Mouse (Mus musculus) CH12.LX (cell line): ENCODE measurements around the gene Poglut1. TPM values are rescaled to one million over a fixed set of nuclear protein-coding genes. Genes with fewer than 3 reads are reported as not detected.

Experiments used
- DNase-seq: peaks from one replicate; pipeline ENCODE4 v3.0.0-alpha.2; 2013; ENCODE audit errors: extremely low read depth
- H3K27ac ChIP-seq: 2 replicates; pipeline ENCODE4 v1.5.1; 2012; ENCODE audit warnings: low read depth, mild to moderate bottlenecking, control low read depth, moderate library complexity; ENCODE audit not compliant: insufficient read depth
- H3K27me3 ChIP-seq: replicated peaks from 2 replicates; pipeline ENCODE3; 2012; ENCODE audit warnings: inconsistent platforms
- H3K36me3 ChIP-seq, 2 experiments: replicated peaks in 1 of 2; 2 replicates each; pipeline versions ENCODE3 to v1.6.1; 2012; ENCODE audit warnings: inconsistent platforms in 1 of 2, low read length in 1 of 2, mild to moderate bottlenecking in 1 of 2, mixed read lengths in 1 of 2, moderate library complexity in 1 of 2; ENCODE audit not compliant: control insufficient read depth in 1 of 2, insufficient read depth in 1 of 2
- H3K4me1 ChIP-seq, 2 experiments: 2 replicates each; pipeline ENCODE4 v1.6.1; 2012; ENCODE audit warnings: inconsistent platforms in 1 of 2, moderate library complexity in 1 of 2; ENCODE audit not compliant: insufficient read depth in 2 of 2, control insufficient read depth in 1 of 2
- H3K4me2 ChIP-seq: 2 replicates; pipeline ENCODE4 v1.6.1; 2012; ENCODE audit warnings: low read depth, mild to moderate bottlenecking, control low read depth; ENCODE audit not compliant: poor library complexity, insufficient read depth, severe bottlenecking
- H3K4me3 ChIP-seq, 3 experiments: fragments of 150-350 bp in 1 of 3; sonication (generic) in 1 of 3; replicated peaks in 1 of 3; 2 replicates each; pipeline versions ENCODE3 to v1.5.1; 2011 to 2012; ENCODE audit warnings: low read depth in 2 of 3, low read length in 2 of 3, mild to moderate bottlenecking in 2 of 3, moderate library complexity in 2 of 3, control low read depth in 1 of 3, improper control_type of control experiment in 1 of 3, inconsistent platforms in 1 of 3, mixed read lengths in 1 of 3; ENCODE audit not compliant: poor library complexity in 1 of 3
- H3K79me2 ChIP-seq: replicated peaks from 2 replicates; pipeline ENCODE4 v1.6.1; 2012; ENCODE audit warnings: mild to moderate bottlenecking, moderate library complexity; ENCODE audit not compliant: control insufficient read depth, poor library complexity, insufficient read depth, severe bottlenecking; ENCODE audit errors: extremely low read depth
- H3K9ac ChIP-seq: 2 replicates; pipeline ENCODE4 v1.6.1; 2012; ENCODE audit warnings: low read depth, mild to moderate bottlenecking, control low read depth, moderate library complexity; ENCODE audit not compliant: insufficient read depth
- H3K9me3 ChIP-seq: replicated peaks from 2 replicates; pipeline ENCODE3; 2012; ENCODE audit warnings: low read length, inconsistent platforms, mixed read lengths
- BHLHE40 ChIP-seq: IDR thresholded peaks from 2 replicates; pipeline ENCODE4 v1.6.1; 2011; ENCODE audit warnings: mild to moderate bottlenecking, low read depth, low read length, improper control_type of control experiment
- CHD1 ChIP-seq: IDR thresholded peaks from 2 replicates; pipeline ENCODE4 v1.6.1; 2012; ENCODE audit warnings: low read depth, low read length, improper control_type of control experiment, inconsistent platforms
- CHD2 ChIP-seq: IDR thresholded peaks from 2 replicates; pipeline ENCODE4 v1.6.1; 2011; ENCODE audit warnings: low read length, improper control_type of control experiment
- CTCF ChIP-seq, 2 experiments: IDR thresholded peaks in 1 of 2; conservative IDR thresholded peaks in 1 of 2; 2 replicates each; pipeline ENCODE4 v1.5.1; 2011 to 2012; ENCODE audit warnings: low read depth in 2 of 2, low read length in 2 of 2, improper control_type of control experiment in 1 of 2, inconsistent platforms in 1 of 2, mild to moderate bottlenecking in 1 of 2, moderate library complexity in 1 of 2
- ELF1 ChIP-seq: IDR thresholded peaks from 2 replicates; pipeline ENCODE4 v1.6.1; 2014; ENCODE audit warnings: low read depth, mild to moderate bottlenecking, inconsistent platforms, low read length, improper control_type of control experiment
- GABPA ChIP-seq: IDR thresholded peaks from 2 replicates; pipeline ENCODE4 v1.6.1; 2012; ENCODE audit warnings: low read depth, low read length, improper control_type of control experiment, inconsistent platforms; ENCODE audit not compliant: insufficient replicate concordance
- HCFC1 ChIP-seq: IDR thresholded peaks from 2 replicates; pipeline ENCODE4 v1.6.1; 2012; ENCODE audit warnings: low read depth, mild to moderate bottlenecking, inconsistent platforms, low read length, improper control_type of control experiment
- IRF4 ChIP-seq: IDR thresholded peaks from 2 replicates; pipeline ENCODE4 v1.6.1; 2014; ENCODE audit warnings: low read depth, mild to moderate bottlenecking, inconsistent platforms, low read length, improper control_type of control experiment
- JUND ChIP-seq: conservative IDR thresholded peaks from 2 replicates; pipeline ENCODE4 v1.6.1; 2011; ENCODE audit warnings: low read depth, low read length, improper control_type of control experiment
- MAFK ChIP-seq: IDR thresholded peaks from 2 replicates; pipeline ENCODE4 v1.6.1; 2011; ENCODE audit warnings: low read length, improper control_type of control experiment; ENCODE audit not compliant: insufficient replicate concordance
- MAX ChIP-seq: IDR thresholded peaks from 2 replicates; pipeline ENCODE4 v1.6.1; 2011; ENCODE audit warnings: low read length, improper control_type of control experiment
- MAZ ChIP-seq: IDR thresholded peaks from 2 replicates; pipeline ENCODE4 v1.6.1; 2012; ENCODE audit warnings: low read depth, mild to moderate bottlenecking, inconsistent platforms, low read length, improper control_type of control experiment, moderate library complexity
- MXI1 ChIP-seq: IDR thresholded peaks from 2 replicates; pipeline ENCODE4 v1.6.1; 2011; ENCODE audit warnings: mild to moderate bottlenecking, low read depth, low read length, improper control_type of control experiment
- MYC ChIP-seq: IDR thresholded peaks from 2 replicates; pipeline ENCODE4 v1.6.1; 2011; ENCODE audit warnings: low read depth, mild to moderate bottlenecking, improper control_type of control experiment, low read length
- NELFE ChIP-seq: IDR thresholded peaks from 2 replicates; pipeline ENCODE4 v1.6.1; 2011; ENCODE audit warnings: low read depth, low read length, improper control_type of control experiment
- NRF1 ChIP-seq: IDR thresholded peaks from 2 replicates; pipeline ENCODE4 v1.6.1; 2014; ENCODE audit warnings: low read depth, mild to moderate bottlenecking, inconsistent platforms, low read length, improper control_type of control experiment, moderate library complexity
- PAX5 ChIP-seq: IDR thresholded peaks from 2 replicates; pipeline ENCODE4 v1.6.1; 2012; ENCODE audit warnings: low read length, inconsistent platforms, mixed read lengths
- POLR2A ChIP-seq: IDR thresholded peaks from 2 replicates; pipeline ENCODE4 v1.6.1; 2011; ENCODE audit warnings: low read depth, mild to moderate bottlenecking, improper control_type of control experiment, low read length
- POLR2AphosphoS2 ChIP-seq: IDR thresholded peaks from 2 replicates; pipeline ENCODE4 v1.6.1; 2011; ENCODE audit warnings: low read depth, low read length, improper control_type of control experiment
- RAD21 ChIP-seq: IDR thresholded peaks from 2 replicates; pipeline ENCODE4 v1.6.1; 2011; ENCODE audit warnings: low read depth, mild to moderate bottlenecking, low read length, improper control_type of control experiment, moderate library complexity
- SIN3A ChIP-seq: IDR thresholded peaks from 2 replicates; pipeline ENCODE4 v1.6.1; 2012; ENCODE audit warnings: low read length, improper control_type of control experiment, inconsistent platforms
- SMC3 ChIP-seq: IDR thresholded peaks from 2 replicates; pipeline ENCODE4 v1.6.1; 2011; ENCODE audit warnings: low read depth, low read length, improper control_type of control experiment
- TCF12 ChIP-seq: IDR thresholded peaks from 2 replicates; pipeline ENCODE4 v1.6.1; 2014; ENCODE audit warnings: low read depth, mild to moderate bottlenecking, inconsistent platforms, low read length, improper control_type of control experiment
- UBTF ChIP-seq: IDR thresholded peaks from 2 replicates; pipeline ENCODE4 v1.6.1; 2012; ENCODE audit warnings: low read depth, mild to moderate bottlenecking, inconsistent platforms, low read length, improper control_type of control experiment, moderate library complexity
- USF2 ChIP-seq: conservative IDR thresholded peaks from 2 replicates; pipeline ENCODE4 v1.6.1; 2011; ENCODE audit warnings: low read depth, low read length, improper control_type of control experiment
- ZC3H11A ChIP-seq: IDR thresholded peaks from 2 replicates; pipeline ENCODE4 v1.6.1; 2012; ENCODE audit warnings: low read depth, mild to moderate bottlenecking, inconsistent platforms, low read length, improper control_type of control experiment
- ZKSCAN1 ChIP-seq: IDR thresholded peaks from 2 replicates; pipeline ENCODE4 v1.6.1; 2012; ENCODE audit warnings: low read depth, inconsistent platforms, low read length, improper control_type of control experiment, borderline replicate concordance
- ZNF384 ChIP-seq: IDR thresholded peaks from 2 replicates; pipeline ENCODE4 v1.6.1; 2012; ENCODE audit warnings: low read depth, low read length, improper control_type of control experiment, inconsistent platforms
- dilution Hi-C: fragments of 300-500 bp; cut with MboI; formaldehyde crosslinking; loops from 2 replicates; pipeline ENCODE4 v1.14.3; 2020; ENCODE audit warnings: low sequenced_read_pairs; ENCODE audit not compliant: extremely low pct_unique_long_range_greater_than_20kb, extremely low pct_ligation_motif_present
- in situ Hi-C: fragments of 300-500 bp; cut with MboI; formaldehyde crosslinking; loops from 3 replicates; pipeline ENCODE4 v1.14.3; 2019; ENCODE audit warnings: low sequenced_read_pairs, low pct_ligation_motif_present, low pct_unique_long_range_greater_than_20kb, mixed read lengths
- polyA plus RNA-seq: library from polyadenylated mRNA; unstranded; fragments of >175 nt; gene quantifications from 2 replicates; pipeline ENCODE4 v1.2.1, GENCODE M21; 2012; ENCODE audit warnings: low read depth; ENCODE audit not compliant: insufficient read length
- total RNA-seq, 2 experiments: library from RNA; depleted of rRNA; stranded (reverse); fragments of 300-350 nt in 1 of 2; fragments of >200 nt in 1 of 2; gene quantifications; 2 replicates each; pipeline ENCODE4 v1.2.3; 2012 to 2014

The Poglut1 gene
- total and polyA plus RNA-seq, 3 experiments, result 41.4 to 65.6 (median 54.7) TPM

DNA sequence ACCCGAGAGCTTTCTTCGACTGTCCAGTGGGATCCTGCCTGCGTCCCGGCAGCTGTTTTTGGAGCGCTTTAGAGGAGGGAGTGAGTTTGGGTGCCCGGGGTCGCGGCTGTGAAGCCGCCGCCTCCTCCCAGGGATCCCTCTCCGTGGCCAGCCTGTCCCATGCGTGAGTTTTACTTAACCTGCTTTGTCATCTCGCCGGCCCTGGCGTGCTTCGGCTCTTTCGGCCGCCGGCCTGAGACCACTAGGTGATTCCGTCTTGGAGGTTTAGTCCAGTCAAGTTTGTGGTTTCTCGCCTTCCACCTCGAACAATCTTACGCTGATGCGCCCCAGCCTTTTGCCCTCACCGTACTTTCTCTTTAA, 12.9 kb upstream of the Poglut1 start:
- H3K27me3 ChIP-seq, result peaks cover 2% of the 10 kb centered on the region
- peak overlapping the region; percentile 8 for H3K27ac ChIP-seq
- H3K9ac ChIP-seq, result peak overlapping the region; percentile 96
- peak overlapping the region; percentile 95 for H3K4me2 ChIP-seq
- in situ Hi-C loops, result no loop called here
- no peaks in the 10 kb centered on the region for H3K9me3 ChIP-seq
- H3K4me1 ChIP-seq, result peaks cover 7 to 35% of the 10 kb centered on the region in 2 experiments
- H3K79me2 ChIP-seq, result peaks cover 48% of the 10 kb centered on the region
- dilution Hi-C loops, result no loop called here
- H3K4me3 ChIP-seq, result peak overlapping the region; percentile 89 to 97 (median 90)
- no peak for DNase-seq
- no peak for TF ChIP-seq MYC
- TF ChIP-seq MAX, result 0 out of 2 replicates have a peak, but pooled peaks have one; percentile 6
- TF ChIP-seq CHD1, result no peak
- 0 out of 2 replicates have a peak, but pooled peaks have one; percentile 65 for TF ChIP-seq UBTF
- no peak for TF ChIP-seq SMC3
- TF ChIP-seq SIN3A, result peak; percentile 85
- TF ChIP-seq GABPA, result no peak
- TF ChIP-seq MXI1, result 0 out of 2 replicates have a peak, but pooled peaks have one; percentile 7
- no peak for TF ChIP-seq RAD21
- TF ChIP-seq CHD2, result no peak
- no peak; the same call in 1 of the 2 replicates for TF ChIP-seq JUND
- TF ChIP-seq PAX5, result no peak
- TF ChIP-seq, all 38 proteins: peak for 4
- H3K36me3 ChIP-seq, result peaks cover 20 to 35% of the 10 kb centered on the region in 2 experiments

DNA sequence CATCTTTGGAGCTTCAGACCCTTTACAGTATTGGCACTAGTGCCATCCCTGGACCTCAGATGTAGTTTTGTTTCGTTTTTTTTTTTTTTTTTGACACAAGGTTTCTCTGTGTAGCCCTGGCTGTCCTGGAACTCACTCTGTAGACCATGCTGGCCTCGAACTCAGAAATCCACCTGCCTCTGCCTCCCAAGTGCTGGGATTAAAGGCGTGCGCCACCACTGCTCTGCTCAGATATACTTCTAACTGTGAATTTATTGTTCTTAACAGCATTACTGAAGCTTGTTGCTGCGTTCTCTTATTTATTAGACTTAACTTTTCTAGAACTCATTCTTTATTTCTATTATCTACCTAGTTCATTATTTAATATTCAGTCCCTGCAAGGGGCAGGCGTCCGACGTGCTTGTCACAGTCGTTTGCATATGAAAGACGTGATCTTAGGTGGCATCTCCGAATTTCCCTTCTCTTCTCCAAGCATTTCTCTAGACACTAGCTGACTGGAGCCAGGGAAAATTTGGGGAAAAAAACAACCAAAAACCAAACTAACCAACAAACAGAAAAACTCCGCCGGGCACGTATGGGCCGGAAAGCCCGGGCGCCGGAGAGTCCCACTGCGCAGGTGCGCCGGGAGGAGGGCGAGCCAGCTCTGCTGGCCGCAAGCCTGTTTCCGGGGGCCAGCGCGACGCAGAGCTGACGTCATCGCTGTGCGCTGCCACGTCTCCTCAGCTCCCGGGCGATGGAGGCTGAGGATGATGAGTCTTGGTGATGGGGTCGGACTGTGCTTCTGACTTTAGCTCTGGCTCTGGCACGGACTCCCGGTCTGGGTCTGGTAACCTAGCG, 12.3 kb upstream of the Poglut1 start:
- peaks cover 44% of the 10 kb centered on the region for H3K79me2 ChIP-seq
- H3K27ac ChIP-seq, result peak overlapping the region; percentile 8; the same call in 1 of the 2 replicates
- H3K27me3 ChIP-seq, result peaks cover 2% of the 10 kb centered on the region
- peak overlapping the region; percentile 96 for H3K9ac ChIP-seq
- H3K9me3 ChIP-seq, result no peaks in the 10 kb centered on the region
- in situ Hi-C loops (no loop called here), dilution Hi-C loops (no loop called here)
- H3K4me2 ChIP-seq, result peak overlapping the region; percentile 29
- H3K4me1 ChIP-seq, result peaks cover 7 to 35% of the 10 kb centered on the region in 2 experiments
- DNase-seq, result peak; percentile 97
- H3K4me3 ChIP-seq, result peak overlapping the region; percentile 89 to 97 (median 90)
- peaks cover 16 to 29% of the 10 kb centered on the region in 2 experiments for H3K36me3 ChIP-seq
- peak; percentile 73 for TF ChIP-seq MAX
- no peak for TF ChIP-seq ZNF384
- peak; percentile 64; the same call in 1 of the 2 replicates for TF ChIP-seq BHLHE40
- TF ChIP-seq MAFK, result no peak
- peak; percentile 97 for TF ChIP-seq TCF12
- peak; percentile 99 for TF ChIP-seq SIN3A
- peak; percentile 99 for TF ChIP-seq POLR2A
- TF ChIP-seq HCFC1, result peak; percentile 96
- peak; percentile 100 for TF ChIP-seq MAZ
- peak; percentile 87; the same call in 1 of the 2 replicates for TF ChIP-seq POLR2AphosphoS2
- TF ChIP-seq SMC3, result no peak
- TF ChIP-seq CHD2, result peak; percentile 38; the same call in 1 of the 2 replicates
- TF ChIP-seq ELF1, result peak; percentile 98
- TF ChIP-seq IRF4, result peak; percentile 85
- TF ChIP-seq MYC, result peak; percentile 51
- TF ChIP-seq MXI1, result peak; percentile 96
- TF ChIP-seq USF2, result no peak
- no peak for TF ChIP-seq CHD1
- TF ChIP-seq PAX5, result no peak
- no peak for TF ChIP-seq CTCF (conservative IDR thresholded peaks at IDR 0.05 in 1 of 2, IDR thresholded peaks at IDR 0.05 in 1 of 2; ENCODE audit: low read depth in 2 of 2, low read length in 2 of 2)
- TF ChIP-seq ZC3H11A, result no peak
- TF ChIP-seq NRF1, result peak; percentile 97
- no peak for TF ChIP-seq RAD21
- TF ChIP-seq UBTF, result 0 out of 2 replicates have a peak, but pooled peaks have one; percentile 69
- peak; percentile 71; the same call in 1 of the 2 replicates for TF ChIP-seq JUND
- peak; percentile 98 for TF ChIP-seq NELFE
- no peak; the same call in 1 of the 2 replicates for TF ChIP-seq ZKSCAN1
